Mouse (Mus musculus) gastrocnemius, postnatal 25 days (tissue): Measurements from ENCODE around the gene 2010003K11Rik. TPM values are rescaled to one million over a fixed set of nuclear protein-coding genes. Genes with fewer than 3 reads are reported as not detected.
"Not testable (repeated sequence)": the region's sequence is repeated elsewhere in the genome, so short reads cannot be mapped to it uniquely, and the experiment has no call there.

Experiments
- DNase-seq: peaks from one replicate; pipeline ENCODE4 v3.0.0; 2022
- total RNA-seq, 2 experiments: library from RNA; stranded (reverse); gene quantifications; 1 replicate in 1 of 2; 2 replicates in 1 of 2; pipeline ENCODE4 v1.2.3; 2021

2010003K11Rik gene
- total RNA-seq, 2 experiments from 2014 or later: 0.99 TPM; not detected in 1

DNA sequence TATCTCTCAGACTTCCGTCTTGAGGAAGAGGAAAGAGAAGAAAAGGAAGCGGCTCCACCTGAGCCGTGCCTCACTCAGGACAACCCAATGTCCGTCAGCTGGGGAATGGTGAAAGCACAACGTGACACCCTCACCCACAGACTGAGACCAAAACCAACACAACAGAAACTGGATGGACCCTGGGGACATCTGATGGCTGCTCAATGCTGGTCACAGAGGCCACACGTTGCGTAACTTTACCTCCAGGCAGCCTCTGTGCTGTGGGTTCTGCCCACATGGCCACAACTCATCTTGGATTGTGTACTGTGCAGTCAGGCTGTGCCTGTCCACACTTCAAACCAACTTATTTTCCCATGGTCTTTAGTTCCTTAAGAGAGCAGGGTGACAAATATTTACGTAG, 36.4 kb downstream of the 2010003K11Rik start:
- no peak for DNase-seq

- no peak for DNase-seq
Observed at GRCm38 (mm10) chr19:4456227-4456626, 42.2 kb downstream of the 2010003K11Rik start.

DNA sequence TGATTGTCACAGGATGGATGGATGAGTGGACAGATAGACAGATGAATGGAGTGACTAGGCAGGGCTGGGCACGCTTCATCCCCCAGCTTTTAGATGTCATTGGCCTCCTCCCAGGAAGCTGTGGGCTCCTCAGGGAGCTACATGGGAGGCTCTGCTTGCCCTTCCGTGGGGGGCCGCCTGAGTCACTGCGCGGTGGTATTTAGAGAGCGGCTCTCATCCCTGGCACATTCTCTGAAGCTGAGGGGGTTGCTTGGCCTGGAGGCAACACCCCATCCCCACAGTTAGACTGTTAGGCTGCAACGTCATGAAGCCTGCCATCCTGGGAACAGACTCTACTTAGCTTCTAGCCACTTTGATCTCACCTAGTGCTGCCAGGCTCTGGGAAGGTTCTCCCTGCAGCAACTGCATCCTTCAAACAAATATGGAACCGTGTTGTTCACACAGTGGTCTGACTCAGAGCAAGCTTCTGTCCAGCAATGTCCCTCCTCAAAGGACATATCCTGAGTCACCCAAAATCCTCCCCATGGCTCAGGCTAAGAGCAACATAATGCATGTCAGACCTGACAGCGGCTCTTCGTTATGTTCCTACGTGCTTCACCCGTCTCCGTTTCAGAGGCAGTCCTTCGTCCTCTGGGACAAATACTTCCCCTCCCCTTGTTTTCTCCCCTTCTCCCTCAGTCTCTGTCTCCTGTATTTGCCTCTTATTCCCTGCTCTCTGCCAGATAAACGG, 43.1 kb downstream of the 2010003K11Rik start:
- no peak for DNase-seq

DNA sequence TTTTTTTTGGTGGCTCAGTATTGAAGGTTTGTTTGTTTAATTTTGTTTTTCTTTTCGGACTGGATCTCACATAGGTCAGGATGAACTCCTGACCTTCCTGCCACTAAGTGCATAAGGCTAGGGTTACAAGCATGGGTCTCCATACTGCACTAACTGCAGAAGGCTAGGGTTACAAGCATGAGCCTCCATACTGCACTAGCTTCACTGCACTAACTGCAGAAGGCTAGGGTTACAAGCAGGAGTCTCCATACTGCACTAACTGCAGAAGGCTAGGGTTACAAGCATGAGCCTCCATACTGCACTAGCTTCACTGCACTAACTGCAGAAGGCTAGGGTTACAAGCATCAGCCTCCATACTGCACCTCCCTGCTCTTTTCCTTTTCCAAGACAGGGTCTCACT, 44.3 kb downstream of the 2010003K11Rik start:
- DNase-seq: not testable (repeated sequence)

- no peak for DNase-seq
Observed at GRCm38 (mm10) chr19:4452525-4452924, 45.9 kb downstream of the 2010003K11Rik start.

DNA sequence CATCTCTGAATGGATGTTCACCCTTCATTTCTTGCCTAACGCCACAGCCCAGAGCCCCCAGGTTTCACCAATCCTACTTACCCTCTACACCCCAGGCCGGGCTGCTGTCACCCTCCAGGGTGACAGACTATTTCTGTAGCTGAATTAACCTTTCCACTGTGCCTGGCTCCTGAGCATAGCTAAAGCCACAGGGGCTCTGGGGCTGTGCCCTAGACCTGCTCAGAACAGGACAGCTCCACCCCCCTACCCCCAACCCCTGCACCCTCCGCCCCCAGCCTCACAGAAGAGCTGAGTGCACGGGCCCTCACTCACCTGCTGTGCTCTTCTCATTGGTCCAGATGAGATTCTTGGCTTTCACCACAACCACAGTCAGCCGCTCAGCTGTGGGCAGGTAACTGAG, 46.4 kb downstream of the 2010003K11Rik start:
- no peak for DNase-seq

DNA sequence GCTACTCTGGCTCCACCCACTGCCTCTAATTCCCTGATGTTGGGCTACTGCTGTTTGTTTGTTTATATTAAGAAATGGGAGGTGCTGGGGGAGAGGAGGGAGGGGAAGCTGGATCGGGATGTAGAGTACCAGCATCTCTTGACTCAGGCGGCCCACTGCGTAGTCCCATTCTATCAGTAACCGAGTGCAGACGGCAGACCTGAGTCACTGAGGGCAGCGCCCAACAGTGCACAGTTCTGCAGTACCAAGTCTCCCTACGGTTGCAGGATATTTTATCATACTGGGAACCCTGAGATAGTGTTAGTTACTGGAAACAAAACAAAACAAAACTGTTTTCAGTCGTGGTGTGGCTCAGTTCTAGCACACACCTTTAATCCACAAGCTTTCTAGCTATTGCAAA, 47.3 kb downstream of the 2010003K11Rik start:
- no peak for DNase-seq

GRCm38 (mm10) chr19:4450666-4451065, 47.7 kb downstream of the 2010003K11Rik start:
- no peak for DNase-seq

DNA sequence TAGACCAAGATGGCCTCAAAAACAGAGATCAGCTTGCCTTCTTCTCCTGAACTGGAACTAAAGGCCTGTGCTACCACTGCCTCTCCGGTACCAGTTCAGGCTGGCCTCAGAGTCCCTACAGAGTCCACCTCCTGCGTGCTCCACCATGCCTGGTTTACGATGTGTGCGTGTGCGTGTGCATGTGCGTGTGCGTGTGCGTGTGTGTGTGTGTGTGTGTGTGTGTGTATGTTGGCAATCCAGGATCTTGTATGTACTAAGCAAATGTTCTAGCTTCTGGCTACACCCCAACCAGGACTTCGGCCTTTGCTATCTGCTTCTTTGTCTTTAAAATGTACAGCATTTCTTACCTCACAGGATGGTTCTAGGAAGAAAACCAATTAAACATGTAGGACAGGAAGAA, 49.2 kb downstream of the 2010003K11Rik start:
- no peak for DNase-seq

GRCm38 (mm10) chr19:4447445-4447844, 50.9 kb downstream of the 2010003K11Rik start:
- DNase-seq: peak; percentile 53

Other genes with a start within 250 kb of the 2010003K11Rik start
- 1 to 10 TPM; 3.4 to 3.9 TPM for gene Ssh3, start 229.4 kb downstream of the 2010003K11Rik start, total RNA-seq
- under 1 TPM; 0.33 to 0.64 TPM for gene Ankrd13d, start 215.4 kb downstream of the 2010003K11Rik start, total RNA-seq
- gene Grk2, start 192.4 kb downstream of the 2010003K11Rik start, total RNA-seq: 10 to 100 TPM; 39.2 to 47.9 TPM
- 10 to 100 TPM; 26.5 to 28.3 TPM for gene Kdm2a, start 100.3 kb downstream of the 2010003K11Rik start, total RNA-seq
- gene Rhod, start 59.2 kb downstream of the 2010003K11Rik start, total RNA-seq: under 1 TPM; 0.56 to 0.75 TPM
- gene Syt12, start 21.1 kb downstream of the 2010003K11Rik start, total RNA-seq: 1 to 10 TPM; 6.5 to 8.5 TPM
- 10 to 100 TPM; 44.6 to 59.3 TPM for gene Pcx, start 11.9 kb upstream of the 2010003K11Rik start, total RNA-seq
- 1 to 10 TPM; 1.4 to 1.5 TPM for gene Lrfn4, start 117.1 kb upstream of the 2010003K11Rik start, total RNA-seq
- 1 to 10 TPM; 3.9 to 6.5 TPM for gene Rce1, start 127.1 kb upstream of the 2010003K11Rik start, total RNA-seq
- gene Gm960, start 200.1 kb upstream of the 2010003K11Rik start, total RNA-seq: not detected
- gene Sptbn2, start 212.6 kb upstream of the 2010003K11Rik start, total RNA-seq: under 1 TPM; 0.08 to 0.31 TPM